7 mouse cellular contexts compared by ENCODE assay signal in the genomic region with DNA sequence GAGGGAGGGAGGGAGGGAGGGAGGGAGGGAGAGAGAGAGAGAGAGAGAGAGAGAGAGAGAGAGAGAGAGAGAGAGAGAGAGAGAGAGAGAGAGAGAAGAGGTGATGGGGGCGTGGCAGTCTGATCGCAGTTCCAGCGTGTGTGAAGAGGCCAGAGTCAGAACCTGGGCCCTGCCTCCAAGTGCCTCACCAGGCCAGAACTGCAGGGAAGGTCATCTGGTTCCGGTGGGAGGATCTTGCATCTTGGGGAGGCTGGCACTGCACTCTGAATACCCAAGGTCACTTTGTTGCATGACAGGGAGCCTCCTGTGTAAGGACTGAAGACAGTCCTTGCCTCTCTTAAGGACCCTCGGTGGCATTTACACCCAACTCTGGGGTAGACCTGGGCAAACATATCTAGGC. TPM values are rescaled to one million over a fixed set of nuclear protein-coding genes. Genes with fewer than 3 reads are reported as not detected.
DNase-seq lines count a peak whose midpoint lies in the region; ATAC-seq lines count a peak whose summit lies in the region.

No protein-coding gene starts in this region.

- no peaks in the 10 kb centered on the region for H3K9me3 ChIP-seq in liver, embryonic 12.5 days (replicated peaks)
- H3K9me3 ChIP-seq in forebrain, embryonic 10.5 days: no peaks in the 10 kb centered on the region
- H3K9me3 ChIP-seq in intestine, embryonic 16.5 days (ENCODE audit: control insufficient read depth, low read length): no peaks in the 10 kb centered on the region
- H3K9me3 ChIP-seq in stomach, embryonic 16.5 days (replicated peaks; ENCODE audit: control insufficient read depth, low read length): no peaks in the 10 kb centered on the region

- 0 out of 2 replicates have a peak, but pooled peaks cover 5% of the 10 kb centered on the region for H3K4me1 ChIP-seq in liver, embryonic 12.5 days
- H3K4me1 ChIP-seq in forebrain, embryonic 10.5 days: peaks cover 22% of the 10 kb centered on the region
- peaks cover 8% of the 10 kb centered on the region; the same call in 1 of the 2 replicates for H3K4me1 ChIP-seq in intestine, embryonic 16.5 days (ENCODE audit: control insufficient read depth, insufficient read depth, low read length)
- no peaks in the 10 kb centered on the region for H3K4me1 ChIP-seq in stomach, embryonic 16.5 days (ENCODE audit: control insufficient read depth, insufficient read depth, low read length)

- peak overlapping the region; percentile 73; the same call in 1 of the 2 replicates for H3K4me2 ChIP-seq in liver, embryonic 12.5 days
- peak overlapping the region; percentile 91 for H3K4me2 ChIP-seq in intestine, embryonic 16.5 days (ENCODE audit: low read depth, low read length)
- peak overlapping the region; percentile 74 for H3K4me2 ChIP-seq in stomach, embryonic 16.5 days (ENCODE audit: low read depth, low read length)

- H3K9ac ChIP-seq in liver, embryonic 12.5 days: no peak overlapping the region
- no peak overlapping the region for H3K9ac ChIP-seq in intestine, embryonic 16.5 days (ENCODE audit: low read depth, low read length)
- no peak overlapping the region for H3K9ac ChIP-seq in stomach, embryonic 16.5 days (ENCODE audit: low read length)

- WGBS in liver, embryonic 12.5 days (ENCODE audit: insufficient replicate concordance): 10% methylated on average over 5 of the region's 5 CpGs
- WGBS in forebrain, embryonic 10.5 days: 12% methylated on average over 5 of the region's 5 CpGs
- WGBS in intestine, embryonic 16.5 days: 17% methylated on average over 5 of the region's 5 CpGs
- 14% methylated on average over 5 of the region's 5 CpGs for WGBS in stomach, embryonic 16.5 days

- DNase-seq in liver: no peak
- DNase-seq in forebrain, embryonic 10.5 days (ENCODE audit: extremely low spot score, low spot score): no peak
- no peak for DNase-seq in left cerebral cortex, postnatal 14 days (ENCODE audit: low spot score in 2 of 2)

- intact Hi-C loops in left cerebral cortex, postnatal 14 days (cut with DNase I): no loop called here

- H3K27ac ChIP-seq in liver, embryonic 12.5 days: no peak overlapping the region
- no peak overlapping the region for H3K27ac ChIP-seq in forebrain, embryonic 10.5 days
- no peak overlapping the region for H3K27ac ChIP-seq in intestine, embryonic 16.5 days (ENCODE audit: low read length)
- no peak overlapping the region for H3K27ac ChIP-seq in stomach, embryonic 16.5 days (ENCODE audit: low read length)

- ATAC-seq in liver, embryonic 12.5 days: no peak
- ATAC-seq in intestine, embryonic 16.5 days: peak; percentile 44; the same call in 1 of the 2 replicates
- no peak for ATAC-seq in stomach, embryonic 16.5 days (ENCODE audit: insufficient read depth, low FRiP score)
- ATAC-seq in erythroid progenitor cell, adult 5-6 weeks (replicated peaks; ENCODE audit: low FRiP score, poor library complexity, severe bottlenecking): no peak

- H3K36me3 ChIP-seq in liver, embryonic 12.5 days: no peaks in the 10 kb centered on the region
- no peaks in the 10 kb centered on the region for H3K36me3 ChIP-seq in forebrain, embryonic 10.5 days (replicated peaks)
- no peaks in the 10 kb centered on the region for H3K36me3 ChIP-seq in intestine, embryonic 16.5 days (ENCODE audit: control insufficient read depth, insufficient read depth, low read length)
- no peaks in the 10 kb centered on the region for H3K36me3 ChIP-seq in stomach, embryonic 16.5 days (ENCODE audit: control insufficient read depth, insufficient read depth, low read length)

- peaks cover 54% of the 10 kb centered on the region for H3K27me3 ChIP-seq in liver, embryonic 12.5 days (replicated peaks)
- H3K27me3 ChIP-seq in forebrain, embryonic 10.5 days (ENCODE audit: poor library complexity, severe bottlenecking): peaks cover 76% of the 10 kb centered on the region
- peaks cover 7% of the 10 kb centered on the region; the same call in 1 of the 2 replicates for H3K27me3 ChIP-seq in intestine, embryonic 16.5 days (replicated peaks; ENCODE audit: control insufficient read depth, insufficient read depth, low read length)
- H3K27me3 ChIP-seq in stomach, embryonic 16.5 days (ENCODE audit: control insufficient read depth, insufficient read depth, low read length): peaks cover 11% of the 10 kb centered on the region; the same call in 1 of the 2 replicates

- no peak overlapping the region for H3K4me3 ChIP-seq in liver, embryonic 12.5 days
- H3K4me3 ChIP-seq in forebrain, embryonic 10.5 days: peak overlapping the region; percentile 68
- H3K4me3 ChIP-seq in intestine, embryonic 16.5 days (ENCODE audit: low read length): no peak overlapping the region; the same call in 1 of the 2 replicates
- H3K4me3 ChIP-seq in stomach, embryonic 16.5 days (replicated peaks; ENCODE audit: low read length): no peak overlapping the region; the same call in 1 of the 2 replicates

RNA-seq across cellular contexts. Expression of a gene that starts 0.2 kb away (rescaled TPM):
- 0.47 and 0.57 TPM in 2 replicates for polyA plus RNA-seq in liver, embryonic 12.5 days (2016; fragmentation: Nextera tagmentation; extraction: Ambion mirVana)
- polyA plus RNA-seq in forebrain, embryonic 10.5 days (2016; fragmentation: Nextera tagmentation; extraction: Ambion mirVana): 4.1 and 4.7 TPM in 2 replicates
- 15.1 and 15.4 TPM in 2 replicates for polyA plus RNA-seq in intestine, embryonic 16.5 days (2015; fragmentation: Nextera tagmentation; extraction: Ambion mirVana)
- 11.5 and 12.6 TPM in 2 replicates for polyA plus RNA-seq in stomach, embryonic 16.5 days (2015; fragmentation: Nextera tagmentation; extraction: Ambion mirVana)
- not detected in 2 replicates for total RNA-seq in erythroid progenitor cell, adult 5-6 weeks (2015; ENCODE audit: low replicate concordance)
- 0.38 and 0.77 TPM in 2 replicates for total RNA-seq in erythroid progenitor cell, adult 5-6 weeks (2017; ENCODE audit: low replicate concordance)
- 10 to 100 TPM; 36.8 to 37.9 TPM for total RNA-seq in left cerebral cortex, postnatal 14 days (2021)
